Mouse (Mus musculus): ENCODE results near the gene Tmem126a. TPM values are rescaled to one million over a fixed set of nuclear protein-coding genes. Genes with fewer than 3 reads are reported as not detected.

Gene Tmem126a
- total RNA-seq, 2 experiments from 2014 or later, result 68.0 to 75.9 TPM

GRCm38 (mm10) chr7:90409934-90410333, 47.1 kb downstream of the Tmem126a start:
- DNase-seq, result peak; percentile 82

Other genes starting within 250 kb of the Tmem126a start
- gene Ccdc83, start 191.5 kb downstream of the Tmem126a start, total RNA-seq (2021), result not detected
- 10 to 100 TPM in 1 of 2 experiments, 1 to 10 TPM in 1; 7.3 to 13.7 TPM for gene Sytl2, start 155.0 kb downstream of the Tmem126a start, total RNA-seq (2021)
- gene Ccdc89, start 30.7 kb downstream of the Tmem126a start, total RNA-seq (2021), result under 1 TPM; 0.24 to 0.48 TPM
- gene Crebzf, start 14.5 kb downstream of the Tmem126a start, total RNA-seq (2021), result 10 to 100 TPM; 52.5 to 66.9 TPM
- 10 to 100 TPM; 15.9 to 22.6 TPM for gene Tmem126b, start 18.8 kb upstream of the Tmem126a start, total RNA-seq (2021)
- 10 to 100 TPM; 40.3 to 65.7 TPM for gene Dlg2, start 19.4 kb upstream of the Tmem126a start, total RNA-seq (2021)

Data from adrenal gland, postnatal 10 days (tissue).